Mouse (Mus musculus) CH12.LX (cell line): Measurements from ENCODE around the gene Cd3d. TPM values are rescaled to one million over a fixed set of nuclear protein-coding genes. Genes with fewer than 3 reads are reported as not detected.

Experiments
- DNase-seq: peaks from one replicate; pipeline ENCODE4 v3.0.0-alpha.2; 2013; ENCODE audit errors: extremely low read depth
- H3K27ac ChIP-seq: 2 replicates; pipeline ENCODE4 v1.5.1; 2012; ENCODE audit warnings: low read depth, mild to moderate bottlenecking, control low read depth, moderate library complexity; ENCODE audit not compliant: insufficient read depth
- H3K27me3 ChIP-seq: replicated peaks from 2 replicates; pipeline ENCODE3; 2012; ENCODE audit warnings: inconsistent platforms
- H3K36me3 ChIP-seq, 2 experiments: replicated peaks in 1 of 2; 2 replicates each; pipeline versions ENCODE3 to v1.6.1; 2012; ENCODE audit warnings: inconsistent platforms in 1 of 2, low read length in 1 of 2, mild to moderate bottlenecking in 1 of 2, mixed read lengths in 1 of 2, moderate library complexity in 1 of 2; ENCODE audit not compliant: control insufficient read depth in 1 of 2, insufficient read depth in 1 of 2
- H3K4me1 ChIP-seq, 2 experiments: 2 replicates each; pipeline ENCODE4 v1.6.1; 2012; ENCODE audit warnings: inconsistent platforms in 1 of 2, moderate library complexity in 1 of 2; ENCODE audit not compliant: insufficient read depth in 2 of 2, control insufficient read depth in 1 of 2
- H3K4me2 ChIP-seq: 2 replicates; pipeline ENCODE4 v1.6.1; 2012; ENCODE audit warnings: low read depth, mild to moderate bottlenecking, control low read depth; ENCODE audit not compliant: poor library complexity, insufficient read depth, severe bottlenecking
- H3K4me3 ChIP-seq, 3 experiments: fragments of 150-350 bp in 1 of 3; sonication (generic) in 1 of 3; replicated peaks in 1 of 3; 2 replicates each; pipeline versions ENCODE3 to v1.5.1; 2011 to 2012; ENCODE audit warnings: low read depth in 2 of 3, low read length in 2 of 3, mild to moderate bottlenecking in 2 of 3, moderate library complexity in 2 of 3, control low read depth in 1 of 3, improper control_type of control experiment in 1 of 3, inconsistent platforms in 1 of 3, mixed read lengths in 1 of 3; ENCODE audit not compliant: poor library complexity in 1 of 3
- H3K79me2 ChIP-seq: replicated peaks from 2 replicates; pipeline ENCODE4 v1.6.1; 2012; ENCODE audit warnings: mild to moderate bottlenecking, moderate library complexity; ENCODE audit not compliant: control insufficient read depth, poor library complexity, insufficient read depth, severe bottlenecking; ENCODE audit errors: extremely low read depth
- H3K9ac ChIP-seq: 2 replicates; pipeline ENCODE4 v1.6.1; 2012; ENCODE audit warnings: low read depth, mild to moderate bottlenecking, control low read depth, moderate library complexity; ENCODE audit not compliant: insufficient read depth
- H3K9me3 ChIP-seq: replicated peaks from 2 replicates; pipeline ENCODE3; 2012; ENCODE audit warnings: low read length, inconsistent platforms, mixed read lengths
- BHLHE40 ChIP-seq: IDR thresholded peaks from 2 replicates; pipeline ENCODE4 v1.6.1; 2011; ENCODE audit warnings: mild to moderate bottlenecking, low read depth, low read length, improper control_type of control experiment
- CHD1 ChIP-seq: IDR thresholded peaks from 2 replicates; pipeline ENCODE4 v1.6.1; 2012; ENCODE audit warnings: low read depth, low read length, improper control_type of control experiment, inconsistent platforms
- CHD2 ChIP-seq: IDR thresholded peaks from 2 replicates; pipeline ENCODE4 v1.6.1; 2011; ENCODE audit warnings: low read length, improper control_type of control experiment
- E2F4 ChIP-seq: IDR thresholded peaks from 2 replicates; pipeline ENCODE4 v1.6.1; 2011; ENCODE audit warnings: low read depth, low read length, improper control_type of control experiment; ENCODE audit not compliant: insufficient replicate concordance
- ELF1 ChIP-seq: IDR thresholded peaks from 2 replicates; pipeline ENCODE4 v1.6.1; 2014; ENCODE audit warnings: low read depth, mild to moderate bottlenecking, inconsistent platforms, low read length, improper control_type of control experiment
- HCFC1 ChIP-seq: IDR thresholded peaks from 2 replicates; pipeline ENCODE4 v1.6.1; 2012; ENCODE audit warnings: low read depth, mild to moderate bottlenecking, inconsistent platforms, low read length, improper control_type of control experiment
- IRF4 ChIP-seq: IDR thresholded peaks from 2 replicates; pipeline ENCODE4 v1.6.1; 2014; ENCODE audit warnings: low read depth, mild to moderate bottlenecking, inconsistent platforms, low read length, improper control_type of control experiment
- JUN ChIP-seq: IDR thresholded peaks from 2 replicates; pipeline ENCODE4 v1.6.1; 2011; ENCODE audit warnings: low read depth, mild to moderate bottlenecking, low read length, improper control_type of control experiment, moderate library complexity; ENCODE audit not compliant: insufficient read depth
- JUND ChIP-seq: conservative IDR thresholded peaks from 2 replicates; pipeline ENCODE4 v1.6.1; 2011; ENCODE audit warnings: low read depth, low read length, improper control_type of control experiment
- KAT2A ChIP-seq: IDR thresholded peaks from 2 replicates; pipeline ENCODE4 v1.6.1; 2012; ENCODE audit warnings: low read length, improper control_type of control experiment, inconsistent platforms; ENCODE audit not compliant: insufficient replicate concordance
- MAFK ChIP-seq: IDR thresholded peaks from 2 replicates; pipeline ENCODE4 v1.6.1; 2011; ENCODE audit warnings: low read length, improper control_type of control experiment; ENCODE audit not compliant: insufficient replicate concordance
- MAX ChIP-seq: IDR thresholded peaks from 2 replicates; pipeline ENCODE4 v1.6.1; 2011; ENCODE audit warnings: low read length, improper control_type of control experiment
- MAZ ChIP-seq: IDR thresholded peaks from 2 replicates; pipeline ENCODE4 v1.6.1; 2012; ENCODE audit warnings: low read depth, mild to moderate bottlenecking, inconsistent platforms, low read length, improper control_type of control experiment, moderate library complexity
- MEF2A ChIP-seq: IDR thresholded peaks from 2 replicates; pipeline ENCODE4 v1.6.1; 2014; ENCODE audit warnings: low read depth, mild to moderate bottlenecking, inconsistent platforms, low read length, improper control_type of control experiment, borderline replicate concordance
- MXI1 ChIP-seq: IDR thresholded peaks from 2 replicates; pipeline ENCODE4 v1.6.1; 2011; ENCODE audit warnings: mild to moderate bottlenecking, low read depth, low read length, improper control_type of control experiment
- MYC ChIP-seq: IDR thresholded peaks from 2 replicates; pipeline ENCODE4 v1.6.1; 2011; ENCODE audit warnings: low read depth, mild to moderate bottlenecking, improper control_type of control experiment, low read length
- PAX5 ChIP-seq: IDR thresholded peaks from 2 replicates; pipeline ENCODE4 v1.6.1; 2012; ENCODE audit warnings: low read length, inconsistent platforms, mixed read lengths
- POLR2A ChIP-seq: IDR thresholded peaks from 2 replicates; pipeline ENCODE4 v1.6.1; 2011; ENCODE audit warnings: low read depth, mild to moderate bottlenecking, improper control_type of control experiment, low read length
- POLR2AphosphoS2 ChIP-seq: IDR thresholded peaks from 2 replicates; pipeline ENCODE4 v1.6.1; 2011; ENCODE audit warnings: low read depth, low read length, improper control_type of control experiment
- RCOR1 ChIP-seq: conservative IDR thresholded peaks from 2 replicates; pipeline ENCODE4 v1.6.1; 2012; ENCODE audit warnings: low read depth, mild to moderate bottlenecking, inconsistent platforms, low read length, improper control_type of control experiment
- SMC3 ChIP-seq: IDR thresholded peaks from 2 replicates; pipeline ENCODE4 v1.6.1; 2011; ENCODE audit warnings: low read depth, low read length, improper control_type of control experiment
- TBP ChIP-seq: conservative IDR thresholded peaks from 2 replicates; pipeline ENCODE4 v1.6.1; 2011; ENCODE audit warnings: low read depth, low read length, improper control_type of control experiment
- USF2 ChIP-seq: conservative IDR thresholded peaks from 2 replicates; pipeline ENCODE4 v1.6.1; 2011; ENCODE audit warnings: low read depth, low read length, improper control_type of control experiment
- ZC3H11A ChIP-seq: IDR thresholded peaks from 2 replicates; pipeline ENCODE4 v1.6.1; 2012; ENCODE audit warnings: low read depth, mild to moderate bottlenecking, inconsistent platforms, low read length, improper control_type of control experiment
- ZKSCAN1 ChIP-seq: IDR thresholded peaks from 2 replicates; pipeline ENCODE4 v1.6.1; 2012; ENCODE audit warnings: low read depth, inconsistent platforms, low read length, improper control_type of control experiment, borderline replicate concordance
- ZMIZ1 ChIP-seq: IDR thresholded peaks from 2 replicates; pipeline ENCODE4 v1.6.1; 2012; ENCODE audit warnings: low read depth, mild to moderate bottlenecking, inconsistent platforms, low read length, improper control_type of control experiment
- ZNF384 ChIP-seq: IDR thresholded peaks from 2 replicates; pipeline ENCODE4 v1.6.1; 2012; ENCODE audit warnings: low read depth, low read length, improper control_type of control experiment, inconsistent platforms
- dilution Hi-C: fragments of 300-500 bp; cut with MboI; formaldehyde crosslinking; loops from 2 replicates; pipeline ENCODE4 v1.14.3; 2020; ENCODE audit warnings: low sequenced_read_pairs; ENCODE audit not compliant: extremely low pct_unique_long_range_greater_than_20kb, extremely low pct_ligation_motif_present
- in situ Hi-C: fragments of 300-500 bp; cut with MboI; formaldehyde crosslinking; loops from 3 replicates; pipeline ENCODE4 v1.14.3; 2019; ENCODE audit warnings: low sequenced_read_pairs, low pct_ligation_motif_present, low pct_unique_long_range_greater_than_20kb, mixed read lengths
- polyA plus RNA-seq: library from polyadenylated mRNA; unstranded; fragments of >175 nt; gene quantifications from 2 replicates; pipeline ENCODE4 v1.2.1, GENCODE M21; 2012; ENCODE audit warnings: low read depth; ENCODE audit not compliant: insufficient read length
- total RNA-seq, 2 experiments: library from RNA; depleted of rRNA; stranded (reverse); fragments of 300-350 nt in 1 of 2; fragments of >200 nt in 1 of 2; gene quantifications; 2 replicates each; pipeline ENCODE4 v1.2.3; 2012 to 2014

The Cd3d gene
- total and polyA plus RNA-seq, 3 experiments, result 0.27 to 5.5 (median 2.6) TPM

GRCm38 (mm10) chr9:44965126-44965832 is 16.3 kb upstream of the Cd3d start, which contains the start of gene Ube4a (continued):
- TF ChIP-seq USF2, result no peak
- TF ChIP-seq RCOR1, result 0 out of 2 replicates have a peak, but pooled peaks have one; percentile 41
- no peak for TF ChIP-seq SMC3
- TF ChIP-seq ZNF384, result no peak
- peak; percentile 96; the same call in 1 of the 2 replicates for TF ChIP-seq KAT2A
- TF ChIP-seq CHD2, result peak; percentile 62; the same call in 1 of the 2 replicates
- TF ChIP-seq MXI1, result peak; percentile 81
- TF ChIP-seq BHLHE40, result no peak
- TF ChIP-seq E2F4, result no peak
- no peak for TF ChIP-seq JUN
- TF ChIP-seq POLR2AphosphoS2, result peak; percentile 80; the same call in 1 of the 2 replicates
- TF ChIP-seq MYC, result no peak
- TF ChIP-seq, all 38 proteins: peak for 21

DNA sequence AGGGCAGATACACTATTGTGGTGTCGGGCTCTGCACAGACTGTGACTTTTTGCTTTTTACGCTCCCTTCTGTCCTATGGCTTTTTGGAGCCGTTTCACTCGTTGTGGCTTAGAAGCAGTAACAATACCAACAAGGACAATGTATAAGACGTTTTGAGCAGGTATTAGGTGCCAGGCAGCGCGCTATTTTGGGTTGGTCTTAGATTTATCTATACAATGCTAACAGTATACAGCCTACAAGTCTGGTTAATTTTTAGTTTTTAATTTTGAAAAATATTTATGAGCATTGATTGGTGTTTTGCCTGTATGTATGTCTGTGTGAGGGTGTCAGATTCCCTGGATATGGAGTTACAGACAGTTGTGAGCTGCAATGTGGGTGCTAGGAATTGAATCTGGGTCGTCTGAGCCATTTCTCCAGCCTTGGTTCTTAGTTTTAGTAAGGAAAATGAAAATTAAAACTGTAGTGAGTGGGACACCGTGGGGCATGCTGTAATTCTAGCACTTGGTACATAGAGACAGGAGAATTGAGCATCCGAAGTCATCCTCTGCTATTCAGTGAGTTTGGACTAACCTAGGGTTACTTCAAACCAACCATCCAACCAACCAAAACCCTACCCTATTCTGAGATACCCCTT is 15.6 kb upstream of the Cd3d start:
- TF ChIP-seq MAZ (no peak), MAFK (0 out of 2 replicates have a peak, but pooled peaks have one; percentile 7)
- TF ChIP-seq, all 38 proteins: peak for 1
- H3K4me1 ChIP-seq, result peaks cover 2 to 26% of the 10 kb centered on the region in 2 experiments; a peak in 3 of 4 replicates
- dilution Hi-C loops, result no loop called here
- peak overlapping the region; percentile 57 to 97 (median 64) for H3K4me3 ChIP-seq
- H3K4me2 ChIP-seq, result peak overlapping the region; percentile 72
- no peak for DNase-seq
- no peaks in the 10 kb centered on the region for H3K9me3 ChIP-seq
- peak overlapping the region; percentile 46 for H3K9ac ChIP-seq
- peaks cover 9 to 25% of the 10 kb centered on the region in 2 experiments for H3K36me3 ChIP-seq
- peaks cover 3% of the 10 kb centered on the region for H3K27me3 ChIP-seq
- in situ Hi-C loops, result no loop called here
- peak overlapping the region; percentile 47 for H3K27ac ChIP-seq
- peaks cover 35% of the 10 kb centered on the region for H3K79me2 ChIP-seq

- H3K9ac ChIP-seq, result no peak overlapping the region
- H3K27ac ChIP-seq, result no peak overlapping the region
- no peaks in the 10 kb centered on the region for H3K9me3 ChIP-seq
- DNase-seq, result peak; percentile 93
- peaks cover 31% of the 10 kb centered on the region for H3K79me2 ChIP-seq
- no peak overlapping the region for H3K4me2 ChIP-seq
- H3K4me3 ChIP-seq, result no peak overlapping the region
- dilution Hi-C loops (no loop called here), in situ Hi-C loops (no loop called here)
- peaks cover 3 to 16% of the 10 kb centered on the region in 2 experiments for H3K36me3 ChIP-seq
- H3K27me3 ChIP-seq, result peaks cover 7% of the 10 kb centered on the region
- peaks cover 0 to 26% of the 10 kb centered on the region in 2 experiments; a peak in 2 of 4 replicates for H3K4me1 ChIP-seq
- 0 out of 2 replicates have a peak, but pooled peaks have one; percentile 51 for TF ChIP-seq E2F4
- peak; percentile 61; the same call in 1 of the 2 replicates for TF ChIP-seq IRF4
- TF ChIP-seq JUN, result 0 out of 2 replicates have a peak, but pooled peaks have one; percentile 4
- peak; percentile 98 for TF ChIP-seq TBP
- TF ChIP-seq POLR2A, result peak; percentile 82
- peak; percentile 84 for TF ChIP-seq MYC
- TF ChIP-seq JUND, result peak; percentile 70; the same call in 1 of the 2 replicates
- TF ChIP-seq BHLHE40, result no peak
- TF ChIP-seq HCFC1, result peak; percentile 62
- no peak for TF ChIP-seq ZC3H11A
- peak; percentile 32; the same call in 1 of the 2 replicates for TF ChIP-seq MEF2A
- no peak for TF ChIP-seq CHD1
- no peak for TF ChIP-seq KAT2A
- TF ChIP-seq ZMIZ1, result peak; percentile 98
- TF ChIP-seq ZKSCAN1, result no peak
- TF ChIP-seq PAX5, result no peak
- no peak for TF ChIP-seq ELF1
- TF ChIP-seq MAX, result 0 out of 2 replicates have a peak, but pooled peaks have one; percentile 48
- peak; percentile 62; the same call in 1 of the 2 replicates for TF ChIP-seq MXI1
These were observed 14.8 kb upstream of the Cd3d start for GRCm38 (mm10) chr9:44966815-44967242.
